Mouse (Mus musculus) thymus, adult 2 months (tissue): Measurements from ENCODE around the gene C1s2.

ENCODE experiments used
- CTCF ChIP-seq: fragments of 200-500 bp; IDR thresholded peaks from 2 replicates; pipeline ENCODE4 v1.5.1; 2012; ENCODE audit warnings: mild to moderate bottlenecking, control low read depth, low read length, moderate library complexity, borderline replicate concordance; ENCODE audit not compliant: control insufficient read depth, poor library complexity, insufficient read depth; ENCODE audit errors: extremely low read depth
- POLR2A ChIP-seq: fragments of 200-500 bp; IDR thresholded peaks from 2 replicates; pipeline ENCODE4 v1.6.1; 2012; ENCODE audit warnings: mild to moderate bottlenecking, low read length, control low read depth, moderate library complexity; ENCODE audit not compliant: control insufficient read depth, poor library complexity, insufficient read depth; ENCODE audit errors: extremely low read depth

DNA sequence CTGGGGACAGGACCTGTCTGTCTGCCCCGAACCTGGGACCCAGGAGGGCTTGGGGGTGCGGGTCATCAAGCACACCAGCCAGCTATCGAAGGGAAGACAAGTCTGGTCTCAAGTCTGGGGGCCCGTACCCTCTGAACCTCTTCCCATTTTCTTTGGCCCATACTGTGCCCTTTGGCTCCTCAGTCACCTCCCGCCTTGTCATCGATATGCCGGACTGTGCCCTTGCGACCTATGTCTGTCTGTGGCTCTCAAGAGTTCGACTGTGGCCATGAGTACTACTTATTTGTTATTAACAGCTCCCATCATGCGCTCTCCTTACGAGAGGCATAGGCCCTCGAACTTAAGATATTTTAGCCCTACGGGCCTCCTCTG, 27.5 kb upstream of the C1s2 start:
- no peak for TF ChIP-seq POLR2A
- no peak for TF ChIP-seq CTCF
